Mouse (Mus musculus): ENCODE data around the gene Ift80.
"Not testable (repeated sequence)": the region's sequence is repeated elsewhere in the genome, so short reads cannot be mapped to it uniquely, and the experiment has no call there.

The Ift80 gene

GRCm38 (mm10) chr3:69004437-69005337 is at the start of gene Ift80, which contains the start of gene Smc4:
TSS of gene Ift80 (minus strand) at chr3:69004570.
TSS of gene Smc4 (plus strand) at chr3:69004738.
- DNase-seq: peak; percentile 96

- DNase-seq: no peak
Observed at GRCm38 (mm10) chr3:69051894-69052293, 47.5 kb upstream of the Ift80 start.

- no peak for DNase-seq
Observed at GRCm38 (mm10) chr3:69049011-69049410, 44.6 kb upstream of the Ift80 start.

GRCm38 (mm10) chr3:69047684-69048083 is 43.3 kb upstream of the Ift80 start:
- DNase-seq: no peak

GRCm38 (mm10) chr3:69046509-69046908 is 42.1 kb upstream of the Ift80 start:
- peak in 1 of 2 experiments; percentile 27 for DNase-seq

- no peak for DNase-seq
Observed at GRCm38 (mm10) chr3:69045750-69046149, 41.4 kb upstream of the Ift80 start.

- no peak for DNase-seq
Observed at GRCm38 (mm10) chr3:69045400-69045703, 41.0 kb upstream of the Ift80 start.

GRCm38 (mm10) chr3:69044645-69045399 is 40.5 kb upstream of the Ift80 start, which contains the start of gene Trim59:
TSS of gene Trim59 (minus strand) at chr3:69044755.
- peak; percentile 92 to 96 for DNase-seq

GRCm38 (mm10) chr3:69044167-69044591 is 39.8 kb upstream of the Ift80 start:
- no peak for DNase-seq

GRCm38 (mm10) chr3:69041298-69041697 is 36.9 kb upstream of the Ift80 start:
- DNase-seq: no peak

- DNase-seq: no peak
Observed at GRCm38 (mm10) chr3:69040105-69040504, 35.7 kb upstream of the Ift80 start.

- DNase-seq: no peak
Observed at GRCm38 (mm10) chr3:69026133-69026783, 21.9 kb upstream of the Ift80 start.

- DNase-seq: no peak
Observed at GRCm38 (mm10) chr3:69020764-69021163, 16.4 kb upstream of the Ift80 start.

- peak in 1 of 2 experiments; percentile 24 for DNase-seq
Observed at GRCm38 (mm10) chr3:69020285-69020684, 15.9 kb upstream of the Ift80 start.

GRCm38 (mm10) chr3:69018635-69019034 is 14.3 kb upstream of the Ift80 start:
- not testable (repeated sequence) for DNase-seq

- no peak for DNase-seq
Observed at GRCm38 (mm10) chr3:69017181-69017580, 12.8 kb upstream of the Ift80 start.

GRCm38 (mm10) chr3:69008873-69009272 is 4.5 kb upstream of the Ift80 start:
- no peak for DNase-seq

GRCm38 (mm10) chr3:69006246-69006760 is 1.9 kb upstream of the Ift80 start:
- DNase-seq: no peak

GRCm38 (mm10) chr3:69005338-69006245 is 1.2 kb upstream of the Ift80 start:
- peak; percentile 73 to 75 for DNase-seq

GRCm38 (mm10) chr3:69004055-69004436 is 324 bp downstream of the Ift80 start:
- DNase-seq: no peak

GRCm38 (mm10) chr3:69002781-69003180 is 1.6 kb downstream of the Ift80 start:
- DNase-seq: no peak

- no peak for DNase-seq
Observed at GRCm38 (mm10) chr3:68986550-68986949, 17.8 kb downstream of the Ift80 start.
